Mouse (Mus musculus): ENCODE measurements around the gene Ezh2. TPM values are rescaled to one million over a fixed set of nuclear protein-coding genes. Genes with fewer than 3 reads are reported as not detected.
"Not testable (repeated sequence)": the region's sequence is repeated elsewhere in the genome, so short reads cannot be mapped to it uniquely, and the experiment has no call there.

The Ezh2 gene
- 1 to 10 TPM; 6.6 to 7.4 TPM for total RNA-seq (2021)
- long read RNA-seq, experiment 1, partial matches to known transcripts, result 0 of 4 reads
- long read RNA-seq, experiment 1, other reads (novel, unspliced or antisense), result 2 of 4 reads
- long read RNA-seq, experiment 2, partial matches to known transcripts, result 2 of 3 reads
- long read RNA-seq, experiment 2, other reads (novel, unspliced or antisense), result 0 of 3 reads

DNA sequence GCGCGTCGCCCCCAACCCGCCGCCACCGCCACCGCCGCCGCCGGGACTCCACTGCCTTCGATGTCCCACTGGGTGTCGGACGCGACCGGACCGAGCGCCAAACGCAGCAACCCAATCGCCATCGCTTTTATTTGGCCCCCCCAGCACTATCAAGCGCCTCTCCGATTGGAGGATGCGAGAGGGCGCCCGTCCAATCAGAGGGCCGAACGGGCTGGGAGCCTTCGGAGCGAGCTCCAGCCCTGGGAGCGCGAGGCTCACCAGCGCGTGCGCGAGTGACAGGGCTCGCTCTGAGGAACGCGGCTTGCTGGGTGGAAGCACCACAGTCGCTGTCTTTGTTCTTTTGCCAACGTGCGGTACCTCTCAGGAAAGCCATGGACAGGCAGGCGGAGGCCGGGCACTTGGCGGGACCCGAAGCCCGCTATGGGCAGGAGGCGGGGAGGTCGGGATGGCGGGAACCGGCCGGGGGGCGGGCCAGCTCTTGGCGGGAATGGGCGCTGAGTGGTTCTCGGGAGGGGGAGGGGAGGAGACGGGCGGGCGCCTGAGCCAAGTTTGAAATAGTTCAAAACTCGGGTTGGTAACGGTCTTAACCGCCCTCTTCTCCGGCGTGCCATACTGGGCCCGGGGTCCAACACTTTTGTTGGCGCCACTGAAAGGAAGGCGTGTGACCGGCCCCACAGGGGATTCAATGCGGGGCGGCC, at the start of gene Ezh2:
Gene Ezh2, minus strand, starts transcription at position 416 of the 698 bp plus-strand sequence.
- DNase-seq, result peak; percentile 99
- intact Hi-C loops (cut with DNase I), result loop anchor here (2.0 kb wide), 1 partner anchor 140 kb away; no protein-coding TSS in a partner anchor
- Histone ChIP-seq H3K4me3 (peak within 1 kb of the TSS; percentile 94), H3K27ac (peak within 1 kb of the TSS; percentile 95)
- TF ChIP-seq CTCF (IDR thresholded peaks at IDR 0.05), result no peak

DNA sequence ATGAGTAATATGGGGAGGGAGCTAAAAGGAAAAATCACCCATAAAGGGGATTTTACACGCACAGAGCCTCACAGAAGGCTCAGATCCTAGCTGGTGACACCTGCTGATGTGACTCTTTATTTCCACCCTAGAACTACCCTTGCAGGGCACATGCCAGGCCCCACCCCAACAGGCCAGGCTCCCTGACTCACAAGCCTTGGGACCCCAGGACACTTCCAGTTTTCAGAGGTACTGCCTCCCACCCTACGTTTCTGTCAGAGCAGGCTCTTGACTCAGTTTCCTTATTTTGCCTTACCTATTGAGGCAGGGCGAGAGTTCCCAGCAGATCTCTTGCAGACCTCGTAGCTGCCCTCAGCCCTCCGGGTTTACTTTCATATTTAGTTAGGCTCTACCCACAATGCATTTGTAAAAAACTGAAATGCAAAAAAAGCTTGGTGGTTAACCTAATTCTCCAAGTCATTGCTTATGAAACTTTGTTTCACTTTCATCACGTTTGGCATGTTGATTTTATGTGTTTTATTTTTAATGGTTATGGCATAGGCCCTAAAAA, 41.5 kb upstream of the Ezh2 start:
- intact Hi-C loops (cut with DNase I), result loop anchor here (10.0 kb wide), 1 partner anchor 322 kb away; no protein-coding TSS in a partner anchor
- TF ChIP-seq CTCF (IDR thresholded peaks at IDR 0.05), result no peak

GRCm38 (mm10) chr6:47635995-47636526, 40.9 kb upstream of the Ezh2 start:
- H3K4me3 ChIP-seq, result no peak overlapping the region; the same call in 1 of the 2 replicates
- no peak overlapping the region for H3K27ac ChIP-seq
- DNase-seq, result no peak
- intact Hi-C loops (cut with DNase I), result loop anchor here (10.0 kb wide), 1 partner anchor 321 kb away; no protein-coding TSS in a partner anchor
- TF ChIP-seq CTCF (IDR thresholded peaks at IDR 0.05), result no peak

More for the DNA sequence above, 41.5 kb upstream of the Ezh2 start:
- DNase-seq, result no peak
- Histone ChIP-seq H3K4me3 (peak overlapping the region; percentile 28), H3K27ac (no peak overlapping the region)

GRCm38 (mm10) chr6:47635207-47635994, 40.3 kb upstream of the Ezh2 start:
- H3K27ac ChIP-seq, result no peak overlapping the region
- DNase-seq, result no peak
- TF ChIP-seq CTCF (IDR thresholded peaks at IDR 0.05), result no peak
- H3K4me3 ChIP-seq, result no peak overlapping the region
- intact Hi-C loops (cut with DNase I), result loop anchor here (10.0 kb wide), 1 partner anchor 321 kb away; no protein-coding TSS in a partner anchor

GRCm38 (mm10) chr6:47633467-47633866, 38.3 kb upstream of the Ezh2 start:
- no peak overlapping the region for H3K27ac ChIP-seq
- no peak for DNase-seq
- intact Hi-C loops (cut with DNase I), result loop anchor here (10.0 kb wide), 1 partner anchor 319 kb away; no protein-coding TSS in a partner anchor
- TF ChIP-seq CTCF (IDR thresholded peaks at IDR 0.05), result peak; percentile 39
- no peak overlapping the region for H3K4me3 ChIP-seq

DNA sequence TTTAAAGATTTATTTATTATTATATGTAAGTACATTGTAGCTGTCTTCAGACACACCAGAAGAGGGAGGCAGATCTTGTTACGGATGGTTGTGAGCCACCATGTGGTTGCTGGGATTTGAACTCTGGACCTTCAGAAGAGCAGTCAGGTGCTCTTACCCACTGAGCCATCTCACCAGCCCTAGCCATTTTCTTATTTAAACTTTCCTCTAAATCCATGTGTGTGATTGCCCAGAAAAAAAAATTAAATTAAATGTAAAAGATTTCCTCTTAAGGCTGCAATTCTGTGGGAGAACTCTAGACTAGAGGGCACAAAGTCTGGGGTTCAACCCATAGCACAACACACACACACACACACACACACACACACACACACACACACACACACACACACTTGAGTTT, 34.9 kb upstream of the Ezh2 start:
- intact Hi-C loops (cut with DNase I), result loop anchor here (10.0 kb wide), 1 partner anchor 315 kb away; no protein-coding TSS in a partner anchor
- not testable (repeated sequence) for DNase-seq, H3K4me3 ChIP-seq

DNA sequence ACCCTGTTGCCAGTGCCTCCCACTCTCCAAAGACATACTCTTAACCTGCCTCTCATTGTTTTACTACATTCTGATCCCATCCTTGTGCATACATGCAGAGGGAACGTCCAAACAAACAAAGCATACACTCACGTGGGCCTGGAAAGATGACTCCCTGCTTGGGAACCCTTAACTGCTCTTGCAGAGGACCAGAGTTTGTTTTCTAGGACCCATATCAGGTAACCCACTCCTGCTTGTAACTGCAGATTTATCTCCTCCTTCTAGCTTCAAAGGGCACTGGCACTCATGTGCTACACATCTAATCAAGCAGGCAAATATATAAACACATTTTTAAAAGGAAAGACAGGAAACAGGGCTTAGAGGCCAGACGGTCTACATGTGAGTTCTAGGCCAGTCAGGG, 32.8 kb upstream of the Ezh2 start:
- TF ChIP-seq CTCF (IDR thresholded peaks at IDR 0.05), result no peak
- intact Hi-C loops (cut with DNase I), result no loop called here
- DNase-seq, result no peak
- H3K27ac ChIP-seq, result no peak overlapping the region
- H3K4me3 ChIP-seq, result no peak overlapping the region

More for the DNA sequence above, 34.9 kb upstream of the Ezh2 start:
- not testable (repeated sequence) for H3K27ac ChIP-seq

DNA sequence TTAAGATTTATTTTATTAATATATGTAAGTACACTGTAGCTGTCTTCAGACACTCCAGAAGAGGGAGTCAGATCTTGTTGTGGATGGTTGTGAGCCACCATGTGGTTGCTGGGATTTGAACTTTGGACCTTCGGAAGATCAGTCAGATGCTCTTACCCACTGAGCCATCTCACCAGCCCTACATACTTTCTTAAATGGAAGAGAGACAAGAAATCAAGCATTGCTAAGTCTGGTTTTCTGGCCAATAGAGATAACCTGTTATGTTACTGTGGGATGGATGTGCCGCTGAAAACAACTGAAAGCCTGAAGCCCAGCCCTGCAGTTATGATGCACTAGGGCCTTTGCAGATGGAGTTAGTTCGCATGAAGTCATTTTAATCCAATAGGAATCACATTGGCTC, 31.8 kb upstream of the Ezh2 start:
- intact Hi-C loops (cut with DNase I); H3K27ac ChIP-seq; H3K4me3 ChIP-seq; DNase-seq: not testable (repeated sequence)

- no peak for TF ChIP-seq CTCF (IDR thresholded peaks at IDR 0.05)
- no peak overlapping the region for H3K27ac ChIP-seq
- H3K4me3 ChIP-seq, result no peak overlapping the region
- no peak for DNase-seq
- intact Hi-C loops (cut with DNase I), result no loop called here
Measured at GRCm38 (mm10) chr6:47621039-47621438, 25.9 kb upstream of the Ezh2 start.

DNA sequence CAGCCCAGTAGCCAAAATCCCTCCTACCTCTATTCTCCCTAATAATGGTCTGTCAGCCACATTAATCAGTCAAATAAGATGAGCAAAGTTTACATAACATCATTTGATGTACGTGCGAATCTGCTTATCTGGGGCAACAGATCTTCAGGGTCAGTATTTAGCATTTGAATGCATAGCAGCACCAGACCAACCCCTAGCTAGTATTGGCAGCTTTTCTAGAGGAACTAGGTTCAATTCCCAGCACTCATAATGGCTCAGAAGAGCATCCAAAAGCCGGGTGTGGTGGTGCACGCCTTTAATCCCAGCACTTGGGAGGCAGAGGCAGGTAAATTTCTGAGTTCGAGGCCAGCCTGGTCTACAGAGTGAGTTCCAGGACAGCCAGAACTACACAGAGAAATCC, 13.2 kb upstream of the Ezh2 start:
- H3K27ac ChIP-seq; intact Hi-C loops (cut with DNase I); DNase-seq; H3K4me3 ChIP-seq: not testable (repeated sequence)

GRCm38 (mm10) chr6:47601931-47602330, 6.8 kb upstream of the Ezh2 start:
- no peak for TF ChIP-seq CTCF (IDR thresholded peaks at IDR 0.05)
- Histone ChIP-seq H3K27ac (no peak overlapping the region), H3K4me3 (no peak overlapping the region)
- intact Hi-C loops (cut with DNase I), result no loop called here
- DNase-seq, result no peak

DNA sequence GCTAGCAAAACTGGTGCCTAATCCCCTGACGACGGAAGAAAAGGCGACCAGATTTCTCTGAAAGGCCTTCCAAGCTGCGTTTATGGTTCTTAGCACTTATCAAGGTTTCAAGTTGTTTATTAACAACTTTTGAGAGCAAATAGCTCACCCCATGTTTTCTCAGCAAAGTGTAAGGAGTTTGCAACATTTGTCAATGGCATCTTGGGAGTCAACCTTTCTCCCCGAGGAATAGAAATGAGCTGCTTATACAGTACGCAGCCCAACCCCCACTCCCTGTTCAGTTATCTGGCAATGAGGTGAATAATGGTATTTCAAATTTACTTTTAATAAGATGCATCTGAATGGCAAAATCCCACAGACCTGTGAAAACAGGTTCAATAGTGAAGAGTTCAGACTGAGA, 555 bp upstream of the Ezh2 start:
- H3K4me3 ChIP-seq, result peak overlapping the region; percentile 94
- TF ChIP-seq CTCF (IDR thresholded peaks at IDR 0.05), result no peak
- intact Hi-C loops (cut with DNase I), result loop anchor here (2.0 kb wide), 1 partner anchor 141 kb away; no protein-coding TSS in a partner anchor
- peak overlapping the region; percentile 95 for H3K27ac ChIP-seq
- no peak for DNase-seq
